8 mouse cellular contexts compared by ENCODE assay signal in genomic region chr17:23192453-23193379, GRCm38 (mm10). TPM values are rescaled to one million over a fixed set of nuclear protein-coding genes. Genes with fewer than 3 reads are reported as not detected.
DNase-seq lines count a peak whose midpoint lies in the region; ATAC-seq lines count a peak whose summit lies in the region.

Zfp40 (minus strand) TSS chr17:23193252.

- WGBS in forebrain, embryonic 14.5 days, result 4% methylated on average over 27 of the region's 27 CpGs
- 2% methylated on average over 27 of the region's 27 CpGs for WGBS in neural tube, embryonic 15.5 days

- intact Hi-C loops in heart, postnatal 14 days (cut with DNase I), result loop anchor here (5.0 to 10.0 kb wide), 3 partner anchors 360 to 838 kb away; no protein-coding TSS in a partner anchor

- peak within 1 kb of the TSS; percentile 68; the same call in 1 of the 2 replicates for H3K27ac ChIP-seq in forebrain, embryonic 14.5 days (ENCODE audit: low read depth, low read length)
- H3K27ac ChIP-seq in neural tube, embryonic 15.5 days (replicated peaks), result peak within 1 kb of the TSS; percentile 88

- H3K9ac ChIP-seq in forebrain, embryonic 14.5 days (ENCODE audit: low read length), result peak within 1 kb of the TSS; percentile 83
- H3K9ac ChIP-seq in neural tube, embryonic 15.5 days (replicated peaks), result peak within 1 kb of the TSS; percentile 82

- peaks cover 7% of the 10 kb centered on the region; the same call in 1 of the 2 replicates for H3K36me3 ChIP-seq in forebrain, embryonic 14.5 days (ENCODE audit: control insufficient read depth, insufficient read depth, low read length)
- peaks cover 5% of the 10 kb centered on the region; the same call in 1 of the 2 replicates for H3K36me3 ChIP-seq in neural tube, embryonic 15.5 days

- H3K4me1 ChIP-seq in forebrain, embryonic 14.5 days (ENCODE audit: control insufficient read depth, insufficient read depth, low read length), result peaks cover 4% of the 10 kb centered on the region; the same call in 1 of the 2 replicates
- H3K4me1 ChIP-seq in neural tube, embryonic 15.5 days, result peaks cover 12% of the 10 kb centered on the region

- H3K4me3 ChIP-seq in forebrain, embryonic 14.5 days (ENCODE audit: low read depth, low read length), result peak within 1 kb of the TSS; percentile 70
- peak within 1 kb of the TSS; percentile 82 for H3K4me3 ChIP-seq in neural tube, embryonic 15.5 days (replicated peaks)

- H3K9me3 ChIP-seq in forebrain, embryonic 14.5 days (replicated peaks; ENCODE audit: control insufficient read depth, low read length), result no peaks in the 10 kb centered on the region
- H3K9me3 ChIP-seq in neural tube, embryonic 15.5 days (replicated peaks), result no peaks in the 10 kb centered on the region

- DNase-seq in ES-CJ7 (ENCODE audit: low read depth, low spot score), result peak; percentile 94
- DNase-seq in cerebellum, adult 11 months, result peak; percentile 88
- DNase-seq in forebrain, embryonic 14.5 days (ENCODE audit: low spot score), result peak; percentile 96
- peak; percentile 92 to 94 for DNase-seq in heart, postnatal 14 days
- peak; percentile 91 for DNase-seq in layer of hippocampus, adult 11-12 months (ENCODE audit: low spot score)
- peak; percentile 94 to 96 for DNase-seq in lung, adult 18-20 months
- DNase-seq in testis, postnatal 14 days (ENCODE audit: low spot score), result peak; percentile 91

- peak; percentile 99 for ATAC-seq in forebrain, embryonic 14.5 days
- ATAC-seq in neural tube, embryonic 15.5 days (ENCODE audit: low FRiP score), result peak; percentile 100

- no peaks in the 10 kb centered on the region for H3K27me3 ChIP-seq in forebrain, embryonic 14.5 days (replicated peaks; ENCODE audit: control insufficient read depth, insufficient read depth, low read length)
- H3K27me3 ChIP-seq in neural tube, embryonic 15.5 days (replicated peaks), result no peaks in the 10 kb centered on the region

- peak within 1 kb of the TSS; percentile 73 for H3K4me2 ChIP-seq in forebrain, embryonic 14.5 days (ENCODE audit: low read length)
- H3K4me2 ChIP-seq in neural tube, embryonic 15.5 days, result peak within 1 kb of the TSS; percentile 60

RNA-seq across cellular contexts. Expression of gene Zfp40, which starts in this region (rescaled TPM):
- polyA plus RNA-seq in forebrain, embryonic 14.5 days (2014; fragmentation: Nextera tagmentation; extraction: Ambion mirVana), result 30.4 and 38.5 TPM in 2 replicates
- total RNA-seq in heart, postnatal 14 days (2021), result 1 to 10 TPM; 6.0 to 6.2 TPM
- 22.2 and 26.1 TPM in 2 replicates for polyA plus RNA-seq in neural tube, embryonic 15.5 days (2015; fragmentation: Nextera tagmentation; extraction: Ambion mirVana)

Comparison
In these comparisons a context has a peak if more than half of its experiments do, and no peak if none do; other contexts are left out.
1. Peak in every context shown above with its lines: DNase-seq, ATAC-seq, H3K4me3 ChIP-seq and H3K27ac ChIP-seq.